Mouse (Mus musculus) liver, postnatal 0 days (tissue): ENCODE measurements around the gene Apba3. TPM values are rescaled to one million over a fixed set of nuclear protein-coding genes. Genes with fewer than 3 reads are reported as not detected.

ENCODE experiments used
- ATAC-seq: fragments of 200-750 bp; cut with Nextera tagmentation; 2 replicates; pipeline ENCODE4 v1.8.0; 2017; ENCODE audit warnings: mild to moderate bottlenecking, moderate library complexity
- DNase-seq: peaks from one replicate; pipeline ENCODE4 v3.0.0-alpha.2; 2016
- H3K27ac ChIP-seq: fragments of 300-500 bp; sonication (generic); 2 replicates; pipeline ENCODE4 v1.5.1; 2014; ENCODE audit warnings: antibody characterized with exemption, moderate library complexity, mild to moderate bottlenecking, low read depth
- H3K27me3 ChIP-seq: fragments of 300-500 bp; sonication (generic); 2 replicates; pipeline ENCODE4 v1.6.1; 2014; ENCODE audit warnings: low read length, control low read depth, mixed read lengths; ENCODE audit not compliant: insufficient read depth
- H3K36me3 ChIP-seq: fragments of 300-500 bp; sonication (generic); replicated peaks from 2 replicates; pipeline ENCODE4 v1.6.1; 2014; ENCODE audit warnings: mild to moderate bottlenecking, control low read depth, low read length, moderate library complexity, mixed read lengths; ENCODE audit not compliant: insufficient read depth
- H3K4me1 ChIP-seq: fragments of 300-500 bp; sonication (generic); 2 replicates; pipeline ENCODE4 v1.6.1; 2014; ENCODE audit warnings: antibody characterized with exemption, mild to moderate bottlenecking, control low read depth; ENCODE audit not compliant: insufficient read depth
- H3K4me2 ChIP-seq: fragments of 300-500 bp; sonication (generic); 2 replicates; pipeline ENCODE4 v1.6.1; 2014; ENCODE audit warnings: low read depth, mild to moderate bottlenecking, low read length, moderate library complexity, mixed read lengths
- H3K4me3 ChIP-seq: fragments of 300-500 bp; sonication (generic); 2 replicates; pipeline ENCODE4 v1.5.1; 2014; ENCODE audit warnings: low read depth, low read length
- H3K9ac ChIP-seq: fragments of 300-500 bp; sonication (generic); replicated peaks from 2 replicates; pipeline ENCODE4 v1.6.1; 2014; ENCODE audit warnings: mild to moderate bottlenecking, moderate library complexity
- H3K9me3 ChIP-seq: fragments of 300-500 bp; sonication (generic); 2 replicates; pipeline ENCODE4 v1.6.1; 2016; ENCODE audit warnings: mild to moderate bottlenecking, control low read depth, low read length, mixed read lengths
- CTCF ChIP-seq: sonication (generic); IDR thresholded peaks from 2 replicates; pipeline ENCODE4 v1.5.1; 2016; ENCODE audit warnings: antibody characterized with exemption, low read depth
- EP300 ChIP-seq: IDR thresholded peaks from 2 replicates; pipeline ENCODE4 v1.6.1; 2016; ENCODE audit warnings: antibody characterized with exemption, low read depth, mild to moderate bottlenecking
- WGBS: fragments of 180-500 bp; shearing (Covaris S2); extraction: QIAGEN DNeasy Blood & Tissue Kit; methylation state at CpG from one replicate; pipeline ENCODE4 v1.1.7; 2014; ENCODE audit not compliant: insufficient replicate concordance; 5-methylcytosine and 5-hydroxymethylcytosine counted together
- polyA plus RNA-seq: library from polyadenylated mRNA; unstranded; fragments of >200 nt; fragmentation: Nextera tagmentation; extraction: Ambion mirVana; gene quantifications from 2 replicates; pipeline ENCODE4 v1.2.1, GENCODE M21; 2015

Gene Apba3
- polyA plus RNA-seq, 1 experiment from 2014 or later = 23.2 TPM

DNA sequence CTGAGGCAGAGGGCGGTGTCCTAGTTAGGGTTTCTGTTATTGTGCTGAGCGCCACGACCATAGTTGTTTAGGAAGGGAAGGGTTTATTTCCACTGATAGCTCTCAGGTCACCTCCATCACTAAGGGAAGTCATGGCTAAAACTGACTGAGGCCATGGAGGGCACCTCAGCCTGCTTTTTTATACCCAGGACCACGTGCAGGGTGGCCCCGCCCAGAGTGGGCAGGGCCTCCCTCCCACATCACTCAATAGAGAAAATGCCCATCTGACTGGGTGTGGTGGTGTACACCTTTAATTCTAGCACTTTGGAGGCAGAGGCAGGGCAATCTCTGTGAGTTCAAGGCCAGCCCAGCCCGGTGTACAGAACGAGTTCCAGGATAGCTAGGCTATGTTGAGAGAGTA is 47.4 kb downstream of the Apba3 start:
- TF ChIP-seq EP300 = no peak
- no peak for TF ChIP-seq CTCF
- 68% methylated on average over 7 of the region's 7 CpGs for WGBS
- Histone ChIP-seq H3K27ac (no peak overlapping the region), H3K4me1 (peaks cover 23% of the 10 kb centered on the region), H3K9me3 (no peaks in the 10 kb centered on the region), H3K9ac (no peak overlapping the region), H3K4me3 (no peak overlapping the region), H3K27me3 (no peaks in the 10 kb centered on the region), H3K4me2 (no peak overlapping the region), H3K36me3 (peaks cover 48% of the 10 kb centered on the region)
- ATAC-seq (no peak), DNase-seq (no peak)

DNA sequence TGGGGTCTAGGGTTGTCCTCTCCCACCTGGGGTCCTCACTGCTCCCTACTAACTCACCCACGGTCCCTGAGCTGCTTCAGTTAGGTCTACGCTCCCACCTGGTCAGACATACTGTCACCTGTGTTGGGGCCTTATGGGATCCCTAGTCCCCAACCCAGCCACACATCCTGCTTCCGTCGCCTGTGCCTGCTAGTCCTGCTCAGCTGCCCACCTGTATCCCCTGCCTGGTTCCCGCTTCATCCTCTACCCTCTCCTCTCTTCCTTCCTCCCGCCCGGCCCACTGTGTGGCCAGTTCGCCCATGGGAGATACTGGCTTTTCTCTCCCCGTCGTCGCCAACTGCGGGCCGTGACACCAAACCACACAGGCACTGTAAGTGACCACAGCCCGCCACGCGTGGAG is 48.8 kb downstream of the Apba3 start:
- WGBS = 88% methylated on average over 16 of the region's 16 CpGs
- no peak for DNase-seq

DNA sequence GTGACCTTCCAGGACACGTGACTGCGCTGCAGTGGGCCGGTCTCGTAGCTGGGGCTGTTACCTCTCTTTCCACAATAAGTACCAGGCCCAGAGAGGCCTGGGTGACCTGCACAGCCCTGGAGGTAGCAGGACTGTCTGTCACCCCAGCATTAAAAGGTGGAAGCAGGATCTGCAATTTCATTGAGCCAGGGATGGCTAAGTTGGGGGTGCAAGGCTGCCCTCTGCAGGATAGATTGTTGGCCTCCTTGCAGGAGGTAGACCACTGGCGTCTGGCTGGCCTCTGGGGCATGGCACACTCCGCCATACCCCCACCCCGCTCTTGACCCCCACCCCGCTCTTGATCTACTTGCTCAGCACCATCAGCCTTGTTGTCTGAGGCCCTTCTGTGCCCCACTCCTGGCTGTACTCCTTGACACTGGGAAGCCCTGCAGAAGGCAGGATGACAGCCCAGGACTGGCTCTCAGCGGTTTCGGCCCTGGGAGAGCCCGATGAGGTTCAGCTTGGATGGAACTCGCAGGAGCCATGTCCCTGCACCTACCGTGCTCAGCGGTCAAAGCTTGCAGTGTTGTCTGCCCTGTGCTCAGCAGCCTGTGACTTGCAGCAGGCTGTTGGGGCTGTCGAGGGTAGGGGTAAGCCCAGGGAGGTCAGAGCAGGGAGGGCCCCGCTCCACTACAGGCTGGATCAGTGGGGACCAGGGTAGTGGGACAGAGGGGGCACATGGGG is 49.7 kb downstream of the Apba3 start:
- no peaks in the 10 kb centered on the region for H3K27me3 ChIP-seq
- H3K36me3 ChIP-seq = peaks cover 31% of the 10 kb centered on the region
- peaks cover 33% of the 10 kb centered on the region for H3K4me1 ChIP-seq
- WGBS = 72% methylated on average over 14 of the region's 16 CpGs
- H3K27ac ChIP-seq = no peak overlapping the region
- ATAC-seq = no peak
- H3K4me2 ChIP-seq = peak overlapping the region; percentile 60
- H3K9ac ChIP-seq = peak overlapping the region; percentile 35; the same call in 1 of the 2 replicates
- no peak for DNase-seq
- peak; percentile 62 for TF ChIP-seq CTCF
- no peak for TF ChIP-seq EP300
- no peaks in the 10 kb centered on the region for H3K9me3 ChIP-seq
- H3K4me3 ChIP-seq = no peak overlapping the region

More for the DNA sequence above, 48.8 kb downstream of the Apba3 start:
- Histone ChIP-seq H3K27me3 (no peaks in the 10 kb centered on the region), H3K4me2 (no peak overlapping the region), H3K4me1 (peaks cover 33% of the 10 kb centered on the region), H3K27ac (no peak overlapping the region), H3K36me3 (peaks cover 40% of the 10 kb centered on the region), H3K4me3 (no peak overlapping the region), H3K9ac (no peak overlapping the region), H3K9me3 (no peaks in the 10 kb centered on the region)
- TF ChIP-seq CTCF = no peak
- TF ChIP-seq EP300 = no peak
- no peak for ATAC-seq

DNA sequence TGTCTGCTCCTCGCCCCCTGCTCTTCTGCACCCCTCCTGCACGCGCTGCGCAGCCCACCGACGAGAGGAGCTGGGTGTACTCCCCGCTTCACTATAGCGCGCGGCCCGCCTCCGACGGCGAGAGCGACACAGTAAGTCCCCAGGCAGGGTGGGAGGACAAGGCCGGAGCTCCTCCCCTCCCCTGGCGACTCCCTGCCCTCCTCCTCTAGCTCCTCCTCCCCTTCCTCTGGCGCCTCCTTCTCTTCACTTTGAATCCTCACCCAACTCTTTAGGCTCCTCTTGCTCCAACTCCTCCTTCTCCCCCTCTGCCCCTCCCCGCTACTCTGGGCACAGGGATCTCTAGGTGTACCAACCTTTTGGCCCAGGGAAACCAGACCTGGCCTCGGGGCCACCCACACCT is 50.5 kb downstream of the Apba3 start:
- 38% methylated on average over 20 of the region's 20 CpGs for WGBS
- DNase-seq (peak; percentile 62), ATAC-seq (no peak)
- TF ChIP-seq EP300 = no peak
- no peak for TF ChIP-seq CTCF
- peaks cover 39% of the 10 kb centered on the region for H3K4me1 ChIP-seq
- no peaks in the 10 kb centered on the region for H3K27me3 ChIP-seq
- no peak overlapping the region for H3K27ac ChIP-seq
- peaks cover 27% of the 10 kb centered on the region for H3K36me3 ChIP-seq
- H3K9ac ChIP-seq = no peak overlapping the region
- no peak overlapping the region for H3K4me3 ChIP-seq
- peak overlapping the region; percentile 60 for H3K4me2 ChIP-seq
- H3K9me3 ChIP-seq = no peaks in the 10 kb centered on the region

DNA sequence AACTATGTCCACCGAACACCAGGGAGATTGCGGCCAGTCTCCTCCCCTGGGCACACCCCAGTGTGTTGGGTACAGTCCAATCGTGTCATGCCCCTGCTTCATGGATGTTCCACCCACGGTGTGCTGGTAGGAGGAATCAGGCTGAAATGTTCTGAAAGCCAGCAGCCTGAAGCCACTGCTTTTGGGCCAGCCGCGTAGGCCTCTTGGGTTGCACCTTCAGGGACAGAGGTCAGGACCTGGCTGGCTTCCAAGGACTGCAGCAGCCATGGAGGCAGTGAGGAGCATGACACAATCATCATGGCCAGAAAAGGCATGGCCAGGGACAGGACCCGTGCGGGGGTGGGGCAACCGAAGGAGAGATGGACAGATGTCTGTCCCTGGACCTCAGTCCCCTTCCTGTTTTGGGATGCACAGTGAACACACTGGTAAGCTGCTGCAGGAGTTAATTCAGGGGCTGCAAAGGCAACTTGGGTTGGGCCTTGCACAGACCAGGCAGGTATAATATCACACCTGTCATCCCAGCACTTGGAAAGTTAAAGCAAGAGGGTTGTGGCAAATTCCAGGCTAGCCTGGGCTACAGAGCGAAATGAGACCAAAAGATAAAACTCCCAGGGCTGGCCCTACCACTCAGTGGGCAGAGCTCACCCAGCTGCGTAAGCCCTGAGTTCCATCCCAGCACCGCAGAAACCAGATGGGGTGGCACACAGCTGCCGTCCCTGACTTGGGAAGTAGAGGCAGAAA is 52.0 kb downstream of the Apba3 start:
- ATAC-seq (no peak), DNase-seq (peak; percentile 77)
- H3K9me3 ChIP-seq = no peaks in the 10 kb centered on the region
- TF ChIP-seq CTCF (no peak), EP300 (no peak)
- H3K4me3 ChIP-seq = no peak overlapping the region
- WGBS = 72% methylated on average over 13 of the region's 13 CpGs
- peaks cover 39% of the 10 kb centered on the region for H3K4me1 ChIP-seq
- no peaks in the 10 kb centered on the region for H3K27me3 ChIP-seq
- peaks cover 30% of the 10 kb centered on the region for H3K36me3 ChIP-seq
- H3K9ac ChIP-seq = no peak overlapping the region
- H3K4me2 ChIP-seq = 0 out of 2 replicates have a peak overlapping the region, but pooled peaks have one; percentile 88
- H3K27ac ChIP-seq = peak overlapping the region; percentile 56; the same call in 1 of the 2 replicates

DNA sequence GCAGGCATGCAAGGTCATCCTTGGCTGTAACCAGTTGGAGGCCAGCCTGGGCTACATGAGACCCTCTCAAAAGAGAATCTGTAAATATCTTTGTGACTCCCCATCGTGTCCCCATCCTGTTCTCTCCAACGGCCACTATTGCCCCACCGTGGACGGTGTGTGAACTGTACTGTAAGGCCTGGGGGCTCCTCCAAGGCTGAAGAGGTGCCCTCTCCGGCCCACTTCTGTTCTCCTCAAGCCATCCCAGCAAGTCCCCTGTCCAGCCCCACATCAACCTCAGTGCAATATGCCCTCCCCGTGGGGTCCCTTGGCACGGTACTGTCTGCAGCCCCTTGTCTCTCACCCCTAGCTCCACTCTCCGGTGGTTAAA is 52.6 kb downstream of the Apba3 start:
- H3K27me3 ChIP-seq = no peaks in the 10 kb centered on the region
- H3K9ac ChIP-seq = peak overlapping the region; percentile 66
- no peak for DNase-seq
- no peaks in the 10 kb centered on the region for H3K9me3 ChIP-seq
- ATAC-seq = no peak
- peak overlapping the region; percentile 75 for H3K4me3 ChIP-seq
- H3K36me3 ChIP-seq = peaks cover 33% of the 10 kb centered on the region
- 43% methylated on average over 8 of the region's 8 CpGs for WGBS
- H3K27ac ChIP-seq = peak overlapping the region; percentile 89
- peaks cover 39% of the 10 kb centered on the region for H3K4me1 ChIP-seq
- peak overlapping the region; percentile 88 for H3K4me2 ChIP-seq
- TF ChIP-seq CTCF (peak; percentile 36), EP300 (no peak)
